Mouse (Mus musculus) CD4-positive, CD25-positive, alpha-beta regulatory T cell, adult 9 weeks (primary cell): Measurements from ENCODE around the gene Vmn2r79. TPM values are rescaled to one million over a fixed set of nuclear protein-coding genes. Genes with fewer than 3 reads are reported as not detected.

Experiments used
- polyA plus RNA-seq: library from polyadenylated mRNA; unstranded; fragments of 100-300 nt; shearing (Covaris generic); gene quantifications from one replicate; pipeline ENCODE4 v1.2.1, GENCODE M21; 2017

The Vmn2r79 gene
- polyA plus RNA-seq, result 0.07 TPM

GRCm38 (mm10) chr7:86995815-86996214, at the start of gene Vmn2r79:
Gene Vmn2r79 (plus strand): TSS chr7:86996115.

Other genes starting within 250 kb of the Vmn2r79 start
- gene Folh1, start 220.2 kb upstream of the Vmn2r79 start, polyA plus RNA-seq, result not detected
- gene Vmn2r77, start 201.1 kb upstream of the Vmn2r79 start, polyA plus RNA-seq, result 0.06 TPM
- gene Vmn2r78, start 81.0 kb upstream of the Vmn2r79 start, polyA plus RNA-seq, result not detected
- not detected for gene Nox4, start 250.0 kb downstream of the Vmn2r79 start, polyA plus RNA-seq